Mouse (Mus musculus) liver, embryonic 16.5 days (tissue): ENCODE data around the gene Trim8. TPM values are rescaled to one million over a fixed set of nuclear protein-coding genes. Genes with fewer than 3 reads are reported as not detected.
A peak's percentile ranks its signal among the peaks of the same experiment; 100 is the strongest.

Source experiments
- ATAC-seq: fragments of 200-750 bp; cut with Nextera tagmentation; 2 replicates; pipeline ENCODE4 v1.8.0; 2017; ENCODE audit warnings: low read depth, mild to moderate bottlenecking, moderate number of reproducible peaks, moderate library complexity
- H3K27ac ChIP-seq: fragments of 300-500 bp; sonication (generic); 2 replicates; pipeline ENCODE4 v1.5.1; 2014; ENCODE audit warnings: mild to moderate bottlenecking, low read length
- H3K27me3 ChIP-seq: fragments of 300-500 bp; sonication (generic); 2 replicates; pipeline ENCODE4 v1.6.1; 2014; ENCODE audit warnings: low read depth, low read length, mixed read lengths; ENCODE audit not compliant: control insufficient read depth, insufficient read depth
- H3K36me3 ChIP-seq: fragments of 300-500 bp; sonication (generic); 2 replicates; pipeline ENCODE4 v1.6.1; 2014; ENCODE audit warnings: mild to moderate bottlenecking; ENCODE audit not compliant: control insufficient read depth, insufficient read depth
- H3K4me1 ChIP-seq: fragments of 300-500 bp; sonication (generic); 2 replicates; pipeline ENCODE4 v1.6.1; 2014; ENCODE audit warnings: low read depth, low read length, mixed read lengths; ENCODE audit not compliant: control insufficient read depth
- H3K4me2 ChIP-seq: fragments of 300-500 bp; sonication (generic); 2 replicates; pipeline ENCODE4 v1.6.1; 2014; ENCODE audit warnings: low read depth, low read length, mixed read lengths
- H3K4me3 ChIP-seq: fragments of 300-500 bp; sonication (generic); 2 replicates; pipeline ENCODE4 v1.5.1; 2014; ENCODE audit warnings: low read depth, mild to moderate bottlenecking, low read length
- H3K9ac ChIP-seq: fragments of 300-500 bp; sonication (generic); 2 replicates; pipeline ENCODE4 v1.6.1; 2014; ENCODE audit warnings: low read depth, low read length
- H3K9me3 ChIP-seq: fragments of 300-500 bp; sonication (generic); replicated peaks from 2 replicates; pipeline ENCODE4 v1.6.1; 2016; ENCODE audit warnings: low read length; ENCODE audit not compliant: control insufficient read depth
- WGBS: fragments of 180-500 bp; shearing (Covaris S2); extraction: QIAGEN DNeasy Blood & Tissue Kit; methylation state at CpG from one replicate; pipeline ENCODE4 v1.1.7; 2014; ENCODE audit not compliant: insufficient replicate concordance; 5-methylcytosine and 5-hydroxymethylcytosine counted together
- polyA plus RNA-seq: library from polyadenylated mRNA; unstranded; fragments of >200 nt; fragmentation: Nextera tagmentation; extraction: Ambion mirVana; gene quantifications from 2 replicates; pipeline ENCODE4 v1.2.1, GENCODE M21; 2015

Gene Trim8
- polyA plus RNA-seq, 1 experiment from 2014 or later = 10.5 TPM

DNA sequence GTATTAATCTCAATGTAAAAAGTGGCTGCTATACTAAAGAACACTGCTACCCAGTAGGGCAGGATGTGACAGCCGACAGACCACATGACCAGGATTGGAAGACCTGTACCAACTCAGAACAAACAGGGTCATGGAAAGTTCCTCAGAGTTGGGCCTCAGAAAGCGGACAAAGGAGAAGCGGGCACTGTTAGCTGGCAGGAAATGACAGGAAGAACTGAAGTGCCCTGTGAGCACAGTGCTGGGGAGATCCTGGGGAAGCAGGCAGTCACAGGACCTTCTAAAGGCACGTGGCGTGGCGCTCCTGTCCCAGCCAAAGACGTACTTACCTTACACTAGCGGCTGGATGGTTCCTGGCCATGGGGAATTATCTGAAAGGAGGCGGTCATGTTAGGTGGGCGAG is 9.8 kb downstream of the Trim8 start:
- Histone ChIP-seq H3K36me3 (peaks cover 34% of the 10 kb centered on the region), H3K4me1 (peaks cover 46% of the 10 kb centered on the region)

DNA sequence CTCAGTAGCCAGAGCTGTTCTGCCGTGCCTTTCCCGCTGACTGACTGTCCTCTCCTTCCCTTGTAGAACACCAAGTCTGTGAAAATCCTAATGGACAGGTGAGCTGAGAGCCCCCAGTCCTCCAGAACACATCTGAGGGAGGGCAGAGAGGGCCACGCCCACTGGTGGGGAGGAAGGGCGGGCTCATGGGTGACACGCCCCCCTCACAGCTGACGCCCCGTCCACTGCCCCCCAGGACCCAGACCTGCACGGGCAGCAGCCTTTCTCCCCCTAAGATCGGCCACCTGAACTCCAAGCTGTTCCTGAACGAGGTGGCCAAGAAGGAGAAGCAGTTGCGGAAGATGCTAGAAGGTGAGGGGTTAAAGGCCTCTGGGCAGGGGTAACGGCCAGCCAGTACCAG is 12.9 kb downstream of the Trim8 start:
- Histone ChIP-seq H3K9ac (no peak overlapping the region), H3K4me1 (peaks cover 31% of the 10 kb centered on the region), H3K9me3 (no peaks in the 10 kb centered on the region), H3K27me3 (no peaks in the 10 kb centered on the region), H3K4me2 (no peak overlapping the region), H3K4me3 (no peak overlapping the region), H3K36me3 (peaks cover 30% of the 10 kb centered on the region), H3K27ac (no peak overlapping the region)
- 69% methylated on average over 12 of the region's 12 CpGs for WGBS
- no peak for ATAC-seq

More for the DNA sequence above, 9.8 kb downstream of the Trim8 start:
- peak overlapping the region; percentile 37; the same call in 1 of the 2 replicates for H3K27ac ChIP-seq
- no peaks in the 10 kb centered on the region for H3K9me3 ChIP-seq
- ATAC-seq = peak; percentile 49
- H3K4me3 ChIP-seq = no peak overlapping the region
- no peak overlapping the region for H3K4me2 ChIP-seq
- H3K9ac ChIP-seq = no peak overlapping the region
- 67% methylated on average over 10 of the region's 10 CpGs for whole genome bisulfite sequencing
- no peaks in the 10 kb centered on the region for H3K27me3 ChIP-seq

DNA sequence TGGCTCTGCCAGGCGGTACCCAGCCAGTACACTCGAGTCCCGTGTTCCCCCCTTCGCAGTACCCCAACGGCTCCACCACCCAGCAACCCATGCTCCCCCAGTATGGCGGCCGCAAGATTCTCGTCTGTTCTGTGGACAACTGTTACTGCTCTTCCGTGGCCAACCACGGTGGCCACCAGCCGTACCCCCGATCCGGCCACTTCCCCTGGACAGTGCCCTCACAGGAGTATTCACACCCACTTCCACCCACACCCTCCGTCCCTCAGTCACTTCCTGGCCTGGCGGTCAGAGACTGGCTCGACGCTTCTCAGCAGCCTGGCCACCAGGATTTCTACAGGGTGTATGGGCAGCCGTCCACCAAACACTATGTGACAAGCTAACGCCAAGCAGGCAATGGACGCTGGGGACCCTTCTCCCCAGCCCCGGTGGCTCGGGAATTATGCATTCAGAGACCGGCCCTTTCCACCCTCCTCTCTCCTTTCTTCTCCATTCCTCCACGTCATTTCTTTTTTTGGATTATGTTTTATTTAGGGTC is 13.9 kb downstream of the Trim8 start:
- H3K9ac ChIP-seq = no peak overlapping the region
- no peaks in the 10 kb centered on the region for H3K9me3 ChIP-seq
- peaks cover 21% of the 10 kb centered on the region for H3K4me1 ChIP-seq
- ATAC-seq = no peak
- H3K4me3 ChIP-seq = no peak overlapping the region
- H3K4me2 ChIP-seq = no peak overlapping the region
- peaks cover 28% of the 10 kb centered on the region for H3K36me3 ChIP-seq
- H3K27ac ChIP-seq = no peak overlapping the region
- no peaks in the 10 kb centered on the region for H3K27me3 ChIP-seq
- 84% methylated on average over 24 of the region's 24 CpGs for WGBS

DNA sequence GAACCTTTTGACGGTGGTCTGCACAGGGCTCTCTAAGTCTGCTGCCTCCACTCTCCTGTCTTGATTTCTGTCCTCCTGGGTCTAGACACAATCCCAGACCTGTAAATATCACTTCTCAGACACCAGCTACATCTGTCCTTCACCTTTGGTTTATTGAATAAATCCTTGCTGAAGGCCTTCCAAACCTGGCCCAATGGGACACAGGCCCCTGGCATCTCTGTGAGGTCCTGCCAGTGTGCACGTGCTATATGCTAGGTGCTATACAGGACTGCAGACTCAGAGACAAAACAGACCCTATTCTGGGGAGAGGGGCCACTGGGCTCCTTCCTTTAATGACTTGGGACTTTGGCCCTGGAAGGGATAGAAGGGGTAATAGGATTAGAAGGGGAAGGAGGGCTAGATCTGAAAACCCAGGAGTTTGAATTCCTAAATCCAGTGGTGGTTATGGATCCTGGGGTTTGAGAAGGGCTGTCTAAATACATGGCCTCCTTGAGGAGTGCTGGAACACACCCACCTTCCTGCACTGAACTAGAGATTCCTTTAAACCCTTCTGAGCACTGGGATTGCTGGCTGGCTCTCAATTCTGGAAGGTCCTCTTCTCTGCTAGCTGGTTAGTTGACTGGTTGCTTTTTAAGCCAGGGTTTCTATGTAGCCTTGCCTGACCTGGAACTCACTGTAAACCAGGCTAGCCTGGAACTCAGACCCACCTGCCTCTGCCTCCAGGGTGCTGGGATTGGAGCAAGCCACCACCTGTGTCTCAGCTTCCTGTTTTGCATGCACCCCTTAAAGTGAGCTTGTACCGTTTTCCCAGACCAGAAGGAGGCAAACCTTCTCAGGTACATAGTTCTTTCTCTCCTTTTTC is 15.4 kb downstream of the Trim8 start:
- no peak for ATAC-seq
- H3K27ac ChIP-seq = no peak overlapping the region
- H3K4me1 ChIP-seq = peaks cover 15% of the 10 kb centered on the region

DNA sequence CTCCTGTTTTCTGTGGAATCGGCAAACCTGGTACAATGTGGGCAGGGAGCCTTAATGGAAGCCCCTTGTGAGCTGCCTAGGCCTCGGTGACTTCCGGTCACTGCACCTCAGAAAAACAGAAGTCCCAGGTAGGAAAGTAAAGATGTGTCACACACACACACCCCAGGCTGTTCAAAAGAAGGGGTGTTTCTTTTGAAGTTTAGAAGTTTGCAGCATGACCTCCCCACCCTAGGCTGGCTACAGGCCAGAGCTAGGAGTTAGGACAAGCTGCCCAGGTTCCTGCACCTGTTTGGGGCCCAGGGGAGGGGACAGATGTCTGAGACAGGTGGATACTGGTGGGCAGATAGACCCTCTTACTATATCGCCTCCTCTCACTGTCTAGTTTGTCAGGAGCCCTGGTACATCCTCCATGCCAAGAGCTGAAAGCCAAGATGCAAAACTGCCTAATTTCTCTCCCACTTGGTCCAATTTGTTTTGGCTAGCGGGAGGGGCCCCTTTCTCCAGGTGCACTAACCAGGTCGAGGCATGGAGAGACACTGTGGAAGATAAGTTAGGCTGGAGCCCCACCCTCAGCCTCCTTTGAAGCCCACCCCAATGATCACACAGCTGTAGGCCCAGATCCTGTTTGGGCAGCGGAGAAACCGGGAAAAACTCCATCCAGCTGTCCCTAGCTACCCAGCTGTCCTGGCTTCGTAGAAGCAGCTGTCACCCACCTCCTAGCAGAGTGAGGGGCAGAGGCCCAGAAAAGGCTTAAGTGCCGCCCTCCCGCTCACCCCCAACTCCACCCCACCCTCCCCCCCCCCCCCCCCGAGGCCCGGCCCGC is 16.2 kb downstream of the Trim8 start:
- Histone ChIP-seq H3K9ac (no peak overlapping the region), H3K27ac (no peak overlapping the region), H3K4me3 (no peak overlapping the region), H3K9me3 (no peaks in the 10 kb centered on the region), H3K4me2 (peak overlapping the region; percentile 33; the same call in 1 of the 2 replicates), H3K36me3 (peaks cover 24% of the 10 kb centered on the region), H3K27me3 (peaks cover 3% of the 10 kb centered on the region; the same call in 1 of the 2 replicates), H3K4me1 (peaks cover 20% of the 10 kb centered on the region)
- 30% methylated on average over 11 of the region's 14 CpGs for WGBS
- ATAC-seq = no peak

More for the DNA sequence above, 15.4 kb downstream of the Trim8 start:
- H3K9ac ChIP-seq = no peak overlapping the region
- whole genome bisulfite sequencing = 56% methylated on average over 3 of the region's 3 CpGs
- H3K4me2 ChIP-seq = no peak overlapping the region
- no peaks in the 10 kb centered on the region for H3K9me3 ChIP-seq
- no peak overlapping the region for H3K4me3 ChIP-seq
- no peaks in the 10 kb centered on the region for H3K27me3 ChIP-seq
- peaks cover 28% of the 10 kb centered on the region for H3K36me3 ChIP-seq

DNA sequence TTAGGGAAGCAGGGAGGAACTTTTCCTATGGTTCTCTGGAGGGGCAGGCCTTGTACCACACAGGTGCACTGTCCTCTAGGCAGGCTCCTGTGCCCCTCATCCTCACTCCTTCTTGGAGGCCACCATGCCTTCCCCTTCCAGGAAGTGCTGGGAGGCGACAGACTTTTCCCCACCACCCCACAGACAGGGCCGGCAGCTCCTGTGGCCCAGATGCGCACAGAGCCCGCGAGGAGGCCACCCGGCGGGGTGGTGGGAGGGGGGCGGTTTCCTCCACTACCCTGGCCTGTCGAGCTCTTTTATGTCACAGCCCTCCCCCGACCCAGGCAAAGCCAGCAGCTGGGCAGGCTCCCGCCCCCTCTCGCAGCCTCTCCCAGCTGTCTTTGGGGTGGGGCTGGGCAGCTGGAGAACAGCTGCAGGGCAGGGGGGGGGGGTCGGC is 16.9 kb downstream of the Trim8 start:
- H3K27ac ChIP-seq = no peak overlapping the region
- no peak overlapping the region for H3K4me3 ChIP-seq
- no peaks in the 10 kb centered on the region for H3K9me3 ChIP-seq
- H3K4me1 ChIP-seq = peaks cover 25% of the 10 kb centered on the region
- peak; percentile 23 for ATAC-seq
- H3K9ac ChIP-seq = no peak overlapping the region
- peaks cover 6% of the 10 kb centered on the region for H3K27me3 ChIP-seq
- peak overlapping the region; percentile 33; the same call in 1 of the 2 replicates for H3K4me2 ChIP-seq
- peaks cover 18% of the 10 kb centered on the region for H3K36me3 ChIP-seq
- WGBS = 2% methylated on average over 11 of the region's 13 CpGs

DNA sequence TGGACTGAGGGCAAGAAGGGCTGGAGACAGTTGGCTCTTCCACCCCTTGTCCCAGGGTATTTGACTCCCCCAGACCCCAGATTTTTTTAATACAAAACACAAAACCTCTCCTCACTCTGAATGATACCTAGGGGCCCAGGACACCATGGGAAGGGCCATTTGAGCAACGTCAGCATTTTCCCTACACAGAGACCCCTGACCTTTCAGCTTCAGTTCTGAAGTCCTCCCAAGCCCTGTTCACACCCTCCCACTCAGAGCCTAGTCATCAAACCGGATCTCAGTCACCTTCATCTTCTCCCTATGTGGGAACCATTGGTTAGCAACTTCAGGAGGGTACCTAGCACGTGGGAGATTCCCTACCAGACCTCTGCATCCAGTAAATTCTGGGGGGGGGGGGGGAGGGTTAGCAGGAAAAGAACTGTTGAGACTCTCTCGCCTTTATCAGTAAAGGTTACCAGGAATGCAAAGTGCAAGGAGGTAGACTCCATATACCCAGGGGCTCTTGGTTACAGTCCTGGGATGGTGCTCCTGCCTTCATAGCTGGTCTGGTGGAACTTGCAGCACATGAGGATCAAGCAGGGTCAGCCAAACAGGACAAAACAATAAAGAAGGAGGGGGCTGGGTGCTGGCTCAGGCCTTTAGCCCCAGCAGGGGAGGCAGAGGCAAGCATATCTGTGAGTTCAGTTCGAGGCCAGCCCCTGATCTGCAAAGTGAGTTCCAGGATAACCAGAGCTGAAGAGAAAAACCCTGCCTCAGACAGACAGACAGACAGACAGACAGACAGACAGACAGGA is 17.5 kb downstream of the Trim8 start:
- Histone ChIP-seq H3K36me3 (peaks cover 15% of the 10 kb centered on the region), H3K4me1 (peaks cover 32% of the 10 kb centered on the region), H3K9me3 (no peaks in the 10 kb centered on the region), H3K4me2 (no peak overlapping the region), H3K27ac (no peak overlapping the region), H3K9ac (no peak overlapping the region), H3K4me3 (no peak overlapping the region), H3K27me3 (peaks cover 13% of the 10 kb centered on the region)
- WGBS = 16% methylated on average over 5 of the region's 5 CpGs
- ATAC-seq = no peak

DNA sequence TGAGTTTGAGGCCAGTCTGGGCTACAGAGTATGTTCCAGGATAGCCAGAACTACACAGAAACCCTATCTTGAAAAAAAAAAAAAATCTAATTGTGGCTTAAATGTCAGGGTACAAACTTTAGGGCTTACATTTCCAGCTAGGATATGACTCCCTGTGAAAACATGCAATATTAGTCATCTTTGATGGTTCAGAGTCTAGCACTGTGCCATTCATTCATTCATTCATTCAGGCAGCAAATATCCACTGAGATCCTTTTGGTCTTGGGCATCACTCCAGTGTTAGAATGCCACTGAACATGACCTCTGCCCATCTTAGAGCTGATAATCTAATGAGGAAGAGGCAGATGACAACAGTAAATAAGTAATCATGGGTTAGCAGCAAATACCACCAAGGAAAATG is 20.2 kb downstream of the Trim8 start:
- no peak overlapping the region for H3K27ac ChIP-seq
- peaks cover 23% of the 10 kb centered on the region for H3K27me3 ChIP-seq
- H3K9ac ChIP-seq = no peak overlapping the region
- no peak overlapping the region for H3K4me3 ChIP-seq
- peaks cover 43% of the 10 kb centered on the region for H3K4me1 ChIP-seq
- no peaks in the 10 kb centered on the region for H3K9me3 ChIP-seq
- no peak for ATAC-seq
- H3K4me2 ChIP-seq = no peak overlapping the region
- no peaks in the 10 kb centered on the region for H3K36me3 ChIP-seq
